Mouse (Mus musculus) right cerebral cortex, postnatal 10 days (tissue): Measurements from ENCODE around the gene Gnai3.
A peak's percentile ranks its signal among the peaks of the same experiment; 100 is the strongest.

Experiments
- DNase-seq, 2 experiments: peaks; one replicate each; pipeline ENCODE4 v3.0.0; 2021; ENCODE audit warnings: low spot score in 2 of 2

The Gnai3 gene

GRCm38 (mm10) chr3:108145534-108146445 lies at the start of gene Gnai3:
Gnai3 (minus strand) TSS chr3:108146146.
- DNase-seq = peak; percentile 94

DNA sequence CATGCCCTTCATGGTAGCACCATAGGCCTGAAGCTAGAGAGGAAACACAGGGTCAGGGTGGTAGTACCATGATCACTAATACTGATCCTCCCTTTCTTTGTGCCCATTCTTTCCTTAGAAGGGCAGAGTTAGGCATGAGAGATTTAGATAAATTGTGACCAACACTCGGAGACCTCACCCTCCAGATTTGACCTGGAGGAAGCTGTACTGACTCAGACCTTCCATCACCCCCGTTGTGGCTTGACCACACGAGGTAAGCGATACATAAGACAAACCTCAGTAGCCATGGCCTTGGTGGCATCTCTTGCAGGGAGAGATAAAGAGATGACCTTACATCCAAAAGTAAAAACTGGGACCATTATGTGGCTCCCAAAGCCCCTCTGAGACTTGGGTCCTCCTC lies 49.3 kb upstream of the Gnai3 start:
- peak in 1 of 2 experiments; percentile 21 for DNase-seq

- peak in 1 of 2 experiments; percentile 30 for DNase-seq
These were observed 47.7 kb upstream of the Gnai3 start for GRCm38 (mm10) chr3:108193686-108194085.

DNA sequence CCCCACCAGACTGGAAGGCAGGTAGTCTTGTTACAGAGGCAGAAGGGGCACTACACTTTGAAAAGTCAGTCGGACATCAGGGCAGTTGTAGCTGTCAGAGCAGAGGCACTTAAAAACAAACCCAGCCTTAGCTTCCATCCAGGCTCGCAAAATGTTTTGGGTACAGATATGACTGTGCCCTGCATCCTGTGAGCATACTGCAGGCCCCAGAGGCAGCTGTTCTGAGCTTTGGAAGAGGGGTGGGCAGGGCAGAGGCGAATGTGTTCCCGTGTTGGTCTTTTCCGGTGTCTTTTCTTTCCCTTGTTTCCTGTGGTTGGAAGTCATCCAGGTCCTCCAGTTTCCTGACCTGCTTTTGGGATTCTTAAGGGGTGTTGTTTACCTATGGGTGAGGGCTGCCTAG lies 44.0 kb upstream of the Gnai3 start:
- peak in 1 of 2 experiments; percentile 19 for DNase-seq

DNA sequence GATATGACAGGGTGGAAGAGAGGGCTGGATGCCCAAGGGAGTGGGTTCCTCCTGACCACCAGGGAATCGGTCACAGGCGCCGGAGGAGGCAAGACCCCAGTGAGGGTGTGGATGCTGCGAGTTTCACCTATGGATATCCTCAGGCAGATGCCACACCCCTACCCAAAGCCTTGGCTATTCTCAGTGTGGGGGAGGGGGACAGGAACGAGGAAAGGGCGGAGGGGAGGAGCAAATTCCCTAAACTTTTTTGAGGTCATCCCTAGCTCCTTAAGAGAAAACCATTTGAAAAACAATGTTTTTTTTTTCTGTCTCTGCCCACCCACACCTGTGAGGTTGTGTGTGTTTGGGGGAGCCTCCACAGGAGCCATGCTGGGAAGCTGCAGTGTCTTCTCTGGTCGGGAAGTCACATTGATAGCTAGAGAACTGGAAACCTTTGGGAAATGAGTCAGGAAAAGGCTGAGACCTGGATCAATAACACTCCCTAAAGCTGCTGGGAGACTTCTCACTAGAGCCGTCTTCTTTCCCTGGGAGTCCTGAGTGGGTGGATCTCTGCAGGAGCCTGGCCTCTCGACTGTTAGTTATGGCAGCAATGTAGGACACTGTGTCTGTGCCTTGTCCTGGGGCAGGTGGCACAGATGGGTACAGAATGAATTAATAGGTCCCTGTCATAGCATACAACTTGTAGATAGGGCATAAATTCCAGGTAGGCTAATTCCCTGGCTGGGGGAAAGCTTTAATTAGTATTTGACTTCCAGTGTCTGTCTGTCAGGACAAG lies 43.0 kb upstream of the Gnai3 start:
- DNase-seq = peak in 1 of 2 experiments; percentile 33

DNA sequence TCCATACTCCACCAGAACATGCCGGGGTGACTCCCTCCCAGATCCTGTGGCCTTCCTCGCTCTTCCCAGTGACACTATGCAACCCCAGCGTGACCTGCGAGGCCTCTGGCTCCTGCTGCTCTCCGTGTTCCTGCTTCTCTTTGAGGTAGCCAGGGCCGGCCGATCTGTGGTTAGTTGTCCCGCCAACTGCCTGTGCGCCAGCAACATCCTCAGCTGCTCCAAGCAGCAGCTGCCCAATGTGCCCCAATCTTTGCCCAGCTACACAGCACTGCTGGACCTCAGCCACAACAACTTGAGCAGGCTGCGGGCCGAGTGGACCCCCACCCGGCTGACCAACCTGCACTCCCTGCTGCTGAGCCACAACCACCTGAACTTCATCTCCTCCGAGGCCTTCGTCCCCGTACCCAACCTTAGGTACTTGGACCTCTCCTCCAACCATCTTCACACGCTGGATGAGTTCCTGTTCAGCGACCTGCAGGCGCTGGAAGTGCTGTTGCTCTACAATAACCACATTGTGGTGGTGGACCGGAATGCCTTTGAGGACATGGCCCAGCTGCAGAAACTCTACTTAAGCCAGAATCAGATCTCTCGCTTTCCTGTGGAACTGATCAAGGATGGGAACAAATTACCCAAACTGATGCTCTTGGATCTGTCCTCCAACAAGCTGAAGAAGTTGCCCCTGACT lies 41.3 kb upstream of the Gnai3 start:
- DNase-seq = peak; percentile 36 to 44

GRCm38 (mm10) chr3:108186098-108187047 lies 40.4 kb upstream of the Gnai3 start, which contains the start of gene Amigo1:
Amigo1 (plus strand) TSS chr3:108186335.
- peak; percentile 27 to 57 for DNase-seq

DNA sequence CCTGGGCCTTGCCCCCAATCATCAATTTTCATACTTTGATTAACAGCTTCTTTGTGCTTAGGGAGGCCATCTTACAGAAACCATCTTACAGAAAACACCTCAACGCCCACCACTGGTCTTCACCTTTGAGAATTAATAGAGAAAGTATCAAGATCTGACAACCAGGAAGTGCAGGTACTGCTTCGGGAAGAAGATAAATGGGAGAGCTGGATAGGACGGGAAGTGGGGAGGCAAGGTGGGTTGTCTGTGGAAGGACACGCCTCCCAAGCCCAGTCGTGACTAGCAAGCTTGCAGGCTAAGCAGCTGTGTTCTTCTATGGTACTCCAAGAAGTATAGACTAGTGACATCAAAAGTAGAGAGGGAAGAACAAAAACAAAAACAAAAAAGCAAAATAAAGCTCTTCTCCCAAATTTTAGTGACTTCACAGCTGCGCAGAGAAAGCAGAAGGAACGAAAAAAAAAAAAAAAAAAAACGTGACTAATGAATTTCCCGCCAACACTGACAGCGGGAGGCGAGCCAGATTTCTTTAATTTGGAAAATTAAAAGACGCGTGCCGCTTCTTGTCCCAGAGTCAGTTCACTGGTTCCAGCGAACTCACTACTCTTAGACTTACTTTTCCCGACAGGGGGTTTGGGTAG lies 39.6 kb upstream of the Gnai3 start:
- peak in 1 of 2 experiments; percentile 28 for DNase-seq

DNA sequence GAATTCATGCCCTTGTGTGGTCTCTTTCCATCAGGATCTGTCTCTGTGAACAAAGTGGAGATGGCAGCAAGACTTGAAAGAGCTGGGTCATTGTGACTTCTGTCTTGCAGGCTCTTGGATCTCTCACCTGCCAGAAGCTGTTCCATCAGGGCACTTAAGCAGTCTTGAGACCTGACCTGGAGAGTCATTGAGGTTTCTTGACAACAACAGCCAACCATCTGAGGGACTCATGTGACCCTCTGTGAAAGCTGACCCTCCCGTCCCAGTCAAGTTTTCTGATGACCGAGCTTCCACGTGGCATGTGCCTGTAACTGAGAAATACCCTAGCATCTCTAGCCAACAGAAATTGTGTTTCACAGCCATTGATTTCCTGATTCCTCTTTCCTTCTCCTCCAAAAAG lies 38.8 kb upstream of the Gnai3 start:
- DNase-seq = peak in 1 of 2 experiments; percentile 20

- no peak for DNase-seq
These were observed 34.6 kb upstream of the Gnai3 start for GRCm38 (mm10) chr3:108180514-108180913.

DNA sequence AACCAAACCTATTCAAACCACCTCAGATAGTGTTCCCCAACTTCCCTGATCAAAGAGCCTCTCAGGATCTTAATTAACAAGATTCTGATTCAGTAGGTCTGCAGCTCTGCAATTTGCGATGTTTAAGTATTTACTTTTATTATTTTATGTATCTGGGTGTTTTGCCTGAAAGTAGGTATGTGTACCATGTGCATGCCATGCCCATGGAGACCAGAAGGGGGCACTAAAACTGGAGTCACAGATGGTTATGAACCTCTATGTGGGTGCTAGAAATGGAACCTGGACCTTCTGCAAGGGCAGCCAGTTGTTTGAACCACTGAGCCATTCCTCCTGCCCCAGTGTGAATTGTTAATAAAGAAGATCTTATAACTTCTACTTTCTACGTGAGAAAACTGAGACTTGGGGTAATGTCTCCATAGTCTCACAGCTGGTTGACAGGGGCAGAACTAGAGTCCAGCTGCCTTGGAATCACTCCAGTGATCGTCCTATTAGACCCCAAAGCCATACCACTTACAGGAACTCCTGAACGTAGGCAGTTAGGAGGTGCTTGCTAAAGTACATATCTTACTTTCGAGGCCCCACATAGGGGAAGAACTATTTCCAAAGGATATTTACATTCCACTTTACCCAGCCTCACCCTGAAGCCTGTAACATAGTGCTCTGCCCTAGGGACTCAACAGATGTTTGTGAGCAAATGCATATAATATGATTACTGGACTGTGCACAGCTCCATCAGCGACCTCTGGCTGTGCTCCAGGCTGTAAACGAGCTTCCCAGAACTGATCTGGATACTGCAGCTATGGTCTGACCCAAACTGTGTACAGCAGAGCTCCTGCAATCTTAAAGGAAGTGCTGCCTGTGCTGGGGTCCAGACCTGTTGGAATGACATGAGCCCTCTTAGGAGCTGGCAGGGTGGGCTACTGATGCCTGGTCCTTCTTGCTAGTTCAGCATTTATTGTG lies 33.1 kb upstream of the Gnai3 start:
- DNase-seq = no peak

DNA sequence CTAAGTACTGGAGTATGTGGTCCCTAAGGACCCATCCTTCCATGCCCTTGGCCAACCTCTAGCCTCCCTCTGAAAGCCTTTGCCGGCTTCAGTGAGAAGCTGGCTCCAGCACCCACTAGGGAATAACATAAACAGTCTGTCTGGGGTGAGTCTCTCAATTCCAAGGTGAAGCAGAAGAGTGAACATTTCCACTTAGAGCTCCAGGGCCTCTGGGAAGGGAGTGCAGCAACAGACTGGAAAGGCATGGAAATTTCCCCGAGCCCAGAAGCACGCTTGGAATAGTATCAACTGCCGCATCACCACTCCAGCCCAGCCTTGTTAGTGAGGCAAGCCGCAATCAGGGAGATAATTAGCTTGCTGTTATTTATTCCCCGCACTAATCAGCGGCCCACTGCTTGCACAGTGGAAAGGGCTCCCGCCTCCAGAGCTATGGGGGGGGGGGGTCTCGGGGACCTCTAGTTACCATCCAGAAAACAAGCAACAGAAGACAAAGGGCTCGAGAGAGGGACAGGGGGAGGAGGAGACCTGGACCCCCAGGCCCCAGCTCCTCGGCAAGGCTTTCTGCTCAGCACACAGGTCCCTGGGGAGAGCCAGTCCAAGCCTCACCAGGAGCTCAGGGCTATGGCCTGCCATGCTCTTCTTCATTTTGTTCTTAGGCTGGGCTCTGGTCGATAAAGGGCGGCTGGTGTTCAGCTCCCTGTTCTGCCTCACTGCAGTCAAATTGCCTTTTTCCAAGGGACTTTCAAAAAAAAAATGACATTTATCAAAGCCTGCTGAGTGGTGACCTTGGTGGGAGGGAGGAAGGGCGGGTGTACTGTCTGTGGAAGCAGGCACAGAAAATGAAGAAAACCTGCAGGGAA lies 29.0 kb upstream of the Gnai3 start:
- peak; percentile 84 to 87 for DNase-seq

GRCm38 (mm10) chr3:108169199-108169598 lies 23.3 kb upstream of the Gnai3 start:
- DNase-seq = peak; percentile 19 to 24

- DNase-seq = peak; percentile 20 to 23
These were observed 21.6 kb upstream of the Gnai3 start for GRCm38 (mm10) chr3:108167499-108167898.

- DNase-seq = peak; percentile 80 to 86
These were observed 20.7 kb upstream of the Gnai3 start for GRCm38 (mm10) chr3:108166486-108167211.

DNA sequence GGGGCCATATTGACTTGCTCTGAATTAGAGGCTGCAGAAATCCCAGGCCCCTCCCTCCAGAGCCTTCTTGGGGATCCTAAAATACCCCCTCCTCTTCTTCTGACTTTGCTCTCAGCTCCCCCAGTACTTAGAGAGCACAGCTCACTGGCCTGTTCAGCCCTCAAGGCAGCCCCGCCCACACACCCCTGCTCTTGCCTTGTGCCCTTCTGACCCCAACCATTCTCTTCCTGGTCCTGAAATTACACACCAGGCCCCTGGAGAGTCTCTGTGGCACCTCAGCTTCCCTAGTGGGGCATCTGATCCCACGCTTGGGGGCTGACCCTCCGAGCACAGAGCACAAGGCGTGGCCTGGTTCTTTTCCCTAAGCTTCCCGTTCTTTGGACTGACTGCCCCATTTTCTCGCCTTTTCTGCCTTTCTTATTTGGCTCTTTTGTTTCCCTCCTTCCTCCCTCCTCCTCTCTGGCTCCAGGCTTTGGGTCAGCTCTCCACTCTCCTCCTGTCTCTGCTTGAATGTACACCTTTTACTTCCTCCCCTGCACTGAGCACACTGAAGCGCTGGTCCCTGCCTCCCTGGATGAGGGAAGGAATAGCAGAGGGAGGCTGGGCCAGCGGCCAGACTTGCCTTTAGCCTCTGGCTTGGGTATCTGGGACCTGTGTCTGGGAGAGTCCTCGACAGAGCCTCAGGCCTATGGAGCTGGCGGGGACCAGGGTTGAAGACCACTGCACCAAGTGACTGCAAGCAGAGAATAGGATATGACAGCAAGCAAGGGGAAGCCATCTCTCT lies 19.8 kb upstream of the Gnai3 start:
- DNase-seq = peak; percentile 36 to 46

- peak; percentile 91 to 92 for DNase-seq
These were observed 18.9 kb upstream of the Gnai3 start for GRCm38 (mm10) chr3:108164807-108165206.
